Mouse (Mus musculus): ENCODE results near the gene Prl3c1.
"Not testable (repeated sequence)": the region's sequence is repeated elsewhere in the genome, so short reads cannot be mapped to it uniquely, and the experiment has no call there.

The Prl3c1 gene

DNA sequence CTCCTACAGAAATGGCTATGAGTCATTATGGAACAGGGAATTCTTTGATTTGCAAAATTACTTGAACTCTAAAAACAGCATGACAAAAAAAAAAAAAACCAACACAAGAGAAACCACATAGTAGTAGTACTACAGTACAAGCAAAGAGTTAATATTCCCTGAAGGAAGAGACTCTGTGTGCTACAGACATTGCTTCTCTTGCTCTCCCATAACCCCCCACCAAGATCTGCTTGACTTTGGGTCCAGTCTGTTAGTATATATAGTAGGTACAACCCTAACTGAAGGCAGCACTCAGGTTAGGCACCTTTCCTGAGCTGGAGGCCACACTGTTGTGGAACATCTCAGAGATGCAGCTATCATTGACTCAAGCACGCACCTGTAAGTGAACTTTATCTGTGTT, at the start of gene Prl3c1:
TSS of gene Prl3c1 (plus strand) at position 301 of the 400 bp plus-strand sequence.
- no peak for DNase-seq (ENCODE audit: low spot score in 2 of 2)

DNA sequence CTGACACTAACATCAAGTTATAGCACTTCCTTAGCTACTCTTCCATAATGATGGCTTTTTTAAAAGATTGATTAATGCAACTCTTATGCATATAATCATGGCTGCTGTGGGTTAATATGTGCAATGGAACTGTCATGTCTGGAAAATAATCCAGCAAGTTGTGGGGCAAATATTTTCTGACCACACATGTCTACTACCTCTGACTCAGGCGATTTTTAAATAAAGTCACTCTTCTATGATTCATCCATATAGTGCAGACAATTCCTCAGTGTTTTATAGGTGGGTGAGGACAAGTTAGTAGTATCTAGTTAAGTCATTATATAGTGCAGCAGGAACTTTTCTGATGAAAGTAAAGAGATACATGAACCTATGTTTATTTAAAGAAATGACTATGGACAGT, 48.2 kb upstream of the Prl3c1 start:
- DNase-seq (ENCODE audit: low spot score in 2 of 2), result no peak

DNA sequence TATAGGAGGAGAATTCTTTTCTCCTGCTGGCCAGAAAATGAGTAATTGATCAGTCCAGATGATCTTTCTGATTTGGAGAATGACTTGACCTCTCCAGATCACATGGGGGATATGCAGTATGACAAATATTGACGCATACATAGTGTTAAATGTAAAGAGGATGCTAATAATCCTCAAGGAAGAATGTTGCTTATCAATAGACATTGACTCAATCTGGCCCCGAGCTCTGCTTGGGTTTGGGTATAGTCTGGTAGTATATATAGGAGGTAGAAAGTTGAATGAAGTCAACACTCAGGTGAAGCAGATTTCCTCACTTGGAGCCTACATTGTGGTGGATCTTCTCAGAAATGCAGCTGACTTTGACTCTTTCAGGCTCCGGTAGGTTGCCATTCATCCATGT, 40.0 kb upstream of the Prl3c1 start, which contains the start of gene Prl3d3:
TSS of gene Prl3d3 (plus strand) at position 301 of the 400 bp plus-strand sequence.
- DNase-seq (ENCODE audit: low spot score in 2 of 2), result not testable (repeated sequence)

DNA sequence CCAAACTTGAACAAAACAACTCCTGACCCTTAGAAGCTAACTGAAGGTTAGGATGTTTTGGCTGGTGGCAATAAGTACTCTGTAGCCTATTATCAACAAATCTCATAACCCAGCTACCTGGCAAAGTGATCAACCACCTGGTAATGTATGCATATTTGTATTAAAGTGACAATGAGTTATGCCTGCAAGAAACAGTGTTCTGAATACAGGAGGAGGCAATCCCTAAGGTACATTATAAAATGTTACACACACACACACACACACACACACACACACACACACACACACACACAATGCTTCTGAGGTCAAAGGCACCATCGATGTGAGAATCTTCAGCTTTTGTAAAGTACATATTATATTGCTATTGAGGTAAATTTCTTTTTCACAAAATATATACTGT, 45.1 kb downstream of the Prl3c1 start, which contains the start of gene Prl3b1:
TSS of gene Prl3b1 (plus strand) at position 301 of the 400 bp plus-strand sequence.
- DNase-seq (ENCODE audit: low spot score in 2 of 2), result no peak
